Mouse (Mus musculus) neural tube, embryonic 12.5 days (tissue): ENCODE measurements around the gene Rbfox1. TPM values are rescaled to one million over a fixed set of nuclear protein-coding genes. Genes with fewer than 3 reads are reported as not detected.

Experiments
- ATAC-seq: fragments of 200-750 bp; cut with Nextera tagmentation; 2 replicates; pipeline ENCODE4 v1.8.0; 2017; ENCODE audit warnings: low read depth, mild to moderate bottlenecking, moderate TSS enrichment, moderate library complexity; ENCODE audit not compliant: low FRiP score
- H3K27ac ChIP-seq: fragments of 300-500 bp; sonication (generic); 2 replicates; pipeline ENCODE4 v1.5.1; 2016
- H3K27me3 ChIP-seq: fragments of 300-500 bp; sonication (generic); replicated peaks from 2 replicates; pipeline ENCODE4 v1.6.1; 2016; ENCODE audit warnings: mild to moderate bottlenecking
- H3K36me3 ChIP-seq: fragments of 300-500 bp; sonication (generic); 2 replicates; pipeline ENCODE4 v1.6.1; 2016; ENCODE audit warnings: mild to moderate bottlenecking
- H3K4me1 ChIP-seq: fragments of 300-500 bp; sonication (generic); 2 replicates; pipeline ENCODE4 v1.6.1; 2016
- H3K4me2 ChIP-seq: fragments of 300-500 bp; sonication (generic); replicated peaks from 2 replicates; pipeline ENCODE4 v1.6.1; 2016; ENCODE audit warnings: mild to moderate bottlenecking
- H3K4me3 ChIP-seq: fragments of 300-500 bp; sonication (generic); 2 replicates; pipeline ENCODE4 v1.5.1; 2016
- H3K9ac ChIP-seq: fragments of 300-500 bp; sonication (generic); 2 replicates; pipeline ENCODE4 v1.6.1; 2016; ENCODE audit warnings: mild to moderate bottlenecking
- H3K9me3 ChIP-seq: fragments of 300-500 bp; sonication (generic); 2 replicates; pipeline ENCODE4 v1.6.1; 2016; ENCODE audit warnings: mild to moderate bottlenecking
- WGBS: fragments of 180-500 bp; shearing (Covaris S2); methylation state at CpG from one replicate; pipeline ENCODE4 v1.1.7; 2016; 5-methylcytosine and 5-hydroxymethylcytosine counted together
- polyA plus RNA-seq: library from polyadenylated mRNA; unstranded; fragments of >200 nt; fragmentation: Nextera tagmentation; extraction: Ambion mirVana; gene quantifications from 2 replicates; pipeline ENCODE4 v1.2.1, GENCODE M21; 2016

Gene Rbfox1
- polyA plus RNA-seq, 1 experiment from 2014 or later = 80.2 TPM

GRCm38 (mm10) chr16:6396676-6397409 lies 511.7 kb downstream of the Rbfox1 start:
- Histone ChIP-seq H3K4me3 (no peak overlapping the region), H3K36me3 (no peaks in the 10 kb centered on the region), H3K9ac (no peak overlapping the region), H3K4me2 (no peak overlapping the region), H3K27me3 (no peaks in the 10 kb centered on the region), H3K27ac (no peak overlapping the region), H3K4me1 (no peaks in the 10 kb centered on the region), H3K9me3 (no peaks in the 10 kb centered on the region)
- ATAC-seq = no peak
- WGBS = 64% methylated on average over 8 of the region's 8 CpGs

- Histone ChIP-seq H3K27me3 (no peaks in the 10 kb centered on the region), H3K9ac (no peak overlapping the region), H3K4me3 (no peak overlapping the region), H3K4me2 (no peak overlapping the region), H3K4me1 (no peaks in the 10 kb centered on the region), H3K36me3 (no peaks in the 10 kb centered on the region), H3K27ac (no peak overlapping the region), H3K9me3 (no peaks in the 10 kb centered on the region)
- ATAC-seq = no peak
- 95% methylated on average over 2 of the region's 2 CpGs for WGBS
These were observed 512.5 kb downstream of the Rbfox1 start for GRCm38 (mm10) chr16:6397635-6398034.

GRCm38 (mm10) chr16:6402816-6403215 lies 517.7 kb downstream of the Rbfox1 start:
- ATAC-seq = no peak
- Histone ChIP-seq H3K4me3 (no peak overlapping the region), H3K9me3 (no peaks in the 10 kb centered on the region), H3K9ac (no peak overlapping the region), H3K27ac (no peak overlapping the region), H3K4me1 (no peaks in the 10 kb centered on the region), H3K27me3 (no peaks in the 10 kb centered on the region), H3K4me2 (no peak overlapping the region), H3K36me3 (no peaks in the 10 kb centered on the region)
- 91% methylated on average over 3 of the region's 3 CpGs for WGBS

- 58% methylated on average over 2 of the region's 2 CpGs for WGBS
- no peak overlapping the region for H3K27ac ChIP-seq
- no peak overlapping the region for H3K4me2 ChIP-seq
- H3K36me3 ChIP-seq = no peaks in the 10 kb centered on the region
- H3K27me3 ChIP-seq = no peaks in the 10 kb centered on the region
- ATAC-seq = no peak
- no peaks in the 10 kb centered on the region for H3K9me3 ChIP-seq
- no peak overlapping the region for H3K9ac ChIP-seq
- no peaks in the 10 kb centered on the region for H3K4me1 ChIP-seq
- no peak overlapping the region for H3K4me3 ChIP-seq
These were observed 529.7 kb downstream of the Rbfox1 start for GRCm38 (mm10) chr16:6414846-6415245.

- H3K4me3 ChIP-seq = no peak overlapping the region
- H3K27ac ChIP-seq = no peak overlapping the region
- H3K9ac ChIP-seq = no peak overlapping the region
- no peak overlapping the region for H3K4me2 ChIP-seq
- H3K27me3 ChIP-seq = no peaks in the 10 kb centered on the region
- no peak for ATAC-seq
- peaks cover 3% of the 10 kb centered on the region; the same call in 1 of the 2 replicates for H3K9me3 ChIP-seq
- 79% methylated on average over 3 of the region's 3 CpGs for WGBS
- H3K36me3 ChIP-seq = no peaks in the 10 kb centered on the region
- H3K4me1 ChIP-seq = no peaks in the 10 kb centered on the region
These were observed 536.5 kb downstream of the Rbfox1 start for GRCm38 (mm10) chr16:6421623-6422145.

- no peak overlapping the region for H3K27ac ChIP-seq
- H3K4me1 ChIP-seq = no peaks in the 10 kb centered on the region
- no peaks in the 10 kb centered on the region for H3K36me3 ChIP-seq
- no peak overlapping the region for H3K4me3 ChIP-seq
- no peak overlapping the region for H3K9ac ChIP-seq
- no peak for ATAC-seq
- H3K27me3 ChIP-seq = no peaks in the 10 kb centered on the region
- no peak overlapping the region for H3K4me2 ChIP-seq
- peaks cover 3% of the 10 kb centered on the region; the same call in 1 of the 2 replicates for H3K9me3 ChIP-seq
- WGBS = 91% methylated on average over 4 of the region's 4 CpGs
These were observed 538.8 kb downstream of the Rbfox1 start for GRCm38 (mm10) chr16:6423878-6424409.

- ATAC-seq = no peak
- Histone ChIP-seq H3K36me3 (no peaks in the 10 kb centered on the region), H3K4me2 (no peak overlapping the region), H3K27me3 (no peaks in the 10 kb centered on the region), H3K9ac (no peak overlapping the region), H3K9me3 (peaks cover 3% of the 10 kb centered on the region; the same call in 1 of the 2 replicates), H3K27ac (no peak overlapping the region), H3K4me3 (no peak overlapping the region), H3K4me1 (no peaks in the 10 kb centered on the region)
- 69% methylated on average over 2 of the region's 2 CpGs for WGBS
These were observed 539.6 kb downstream of the Rbfox1 start for GRCm38 (mm10) chr16:6424738-6425137.

GRCm38 (mm10) chr16:6427292-6428281 lies 542.4 kb downstream of the Rbfox1 start:
- Histone ChIP-seq H3K4me2 (no peak overlapping the region), H3K9ac (no peak overlapping the region), H3K36me3 (no peaks in the 10 kb centered on the region), H3K4me3 (no peak overlapping the region), H3K27me3 (no peaks in the 10 kb centered on the region), H3K9me3 (no peaks in the 10 kb centered on the region), H3K27ac (no peak overlapping the region), H3K4me1 (no peaks in the 10 kb centered on the region)
- WGBS = 72% methylated on average over 12 of the region's 12 CpGs
- no peak for ATAC-seq

GRCm38 (mm10) chr16:6430981-6431380 lies 545.8 kb downstream of the Rbfox1 start:
- ATAC-seq = no peak
- WGBS = 96% methylated on average over 2 of the region's 2 CpGs

GRCm38 (mm10) chr16:6436445-6436844 lies 551.3 kb downstream of the Rbfox1 start:
- no peak overlapping the region for H3K9ac ChIP-seq
- no peaks in the 10 kb centered on the region for H3K36me3 ChIP-seq
- no peaks in the 10 kb centered on the region for H3K9me3 ChIP-seq
- H3K4me2 ChIP-seq = no peak overlapping the region
- H3K27ac ChIP-seq = no peak overlapping the region
- no peaks in the 10 kb centered on the region for H3K27me3 ChIP-seq
- H3K4me3 ChIP-seq = no peak overlapping the region
- H3K4me1 ChIP-seq = no peaks in the 10 kb centered on the region
- 65% methylated on average over 2 of the region's 2 CpGs for WGBS
- ATAC-seq = no peak

More at GRCm38 (mm10) chr16:6430981-6431380, 545.8 kb downstream of the Rbfox1 start:
- Histone ChIP-seq H3K27ac (no peak overlapping the region), H3K36me3 (no peaks in the 10 kb centered on the region), H3K4me1 (no peaks in the 10 kb centered on the region), H3K4me2 (no peak overlapping the region), H3K4me3 (no peak overlapping the region), H3K9me3 (no peaks in the 10 kb centered on the region), H3K9ac (no peak overlapping the region), H3K27me3 (no peaks in the 10 kb centered on the region)

GRCm38 (mm10) chr16:6448250-6448649 lies 563.1 kb downstream of the Rbfox1 start:
- no peak overlapping the region for H3K27ac ChIP-seq
- no peaks in the 10 kb centered on the region for H3K27me3 ChIP-seq
- H3K9me3 ChIP-seq = no peaks in the 10 kb centered on the region
- 50% methylated on average over 5 of the region's 5 CpGs for WGBS
- H3K9ac ChIP-seq = no peak overlapping the region
- H3K4me1 ChIP-seq = no peaks in the 10 kb centered on the region
- no peak overlapping the region for H3K4me2 ChIP-seq
- H3K36me3 ChIP-seq = no peaks in the 10 kb centered on the region
- no peak overlapping the region for H3K4me3 ChIP-seq
- no peak for ATAC-seq

- 77% methylated on average over 3 of the region's 3 CpGs for WGBS
- H3K27me3 ChIP-seq = no peaks in the 10 kb centered on the region
- no peak overlapping the region for H3K4me3 ChIP-seq
- no peaks in the 10 kb centered on the region for H3K36me3 ChIP-seq
- H3K9ac ChIP-seq = no peak overlapping the region
- H3K4me2 ChIP-seq = no peak overlapping the region
- H3K4me1 ChIP-seq = no peaks in the 10 kb centered on the region
- H3K9me3 ChIP-seq = no peaks in the 10 kb centered on the region
- no peak for ATAC-seq
- no peak overlapping the region for H3K27ac ChIP-seq
These were observed 570.2 kb downstream of the Rbfox1 start for GRCm38 (mm10) chr16:6455349-6455748.
